Mouse (Mus musculus): ENCODE data around the gene Pip5k1c. TPM values are rescaled to one million over a fixed set of nuclear protein-coding genes. Genes with fewer than 3 reads are reported as not detected.

Pip5k1c gene
- polyA plus RNA-seq, 1 experiment from 2014 or later = 32.0 TPM

DNA sequence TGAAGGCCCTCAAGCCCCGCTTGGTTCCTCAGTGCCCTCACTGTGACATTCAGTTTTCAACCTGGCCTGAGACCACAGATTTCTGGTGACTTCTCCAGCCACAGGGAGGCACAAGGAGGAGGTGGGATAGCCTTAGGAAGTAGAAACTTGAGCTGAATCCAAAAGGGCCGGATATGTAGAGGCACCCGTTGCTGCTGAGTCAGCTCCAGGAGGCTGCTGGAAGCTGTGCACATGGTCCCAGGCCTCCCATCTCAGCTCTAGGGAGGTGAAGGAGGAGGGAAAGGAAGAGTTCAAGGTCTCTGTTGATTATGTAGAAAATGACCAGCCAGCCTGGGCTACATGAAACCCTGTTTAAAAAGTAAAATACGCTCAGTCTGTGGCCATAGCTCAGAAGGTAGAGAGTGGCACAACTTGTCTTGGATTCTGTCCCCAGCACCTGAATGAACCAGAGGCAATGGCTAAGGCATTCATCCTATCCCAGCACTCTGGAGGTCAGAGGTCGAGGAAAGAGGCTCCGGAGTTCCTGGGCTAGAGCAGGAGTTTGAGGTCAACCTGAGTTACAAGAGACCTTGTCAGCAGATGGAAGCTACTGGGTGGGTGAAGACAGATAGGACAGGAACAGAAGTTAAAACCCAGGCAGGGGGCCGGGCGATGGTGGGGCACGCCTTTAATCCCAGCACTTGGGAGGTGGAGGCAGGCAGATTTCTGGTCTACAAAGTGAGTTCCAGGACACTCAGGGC is 62.1 kb downstream of the Pip5k1c start:
- Histone ChIP-seq H3K27ac (replicated peaks) (no peak overlapping the region), H3K4me3 (no peak overlapping the region), H3K4me1 (peaks cover 42% of the 10 kb centered on the region), H3K9ac (0 out of 2 replicates have a peak overlapping the region, but pooled peaks have one; percentile 28), H3K27me3 (replicated peaks) (no peaks in the 10 kb centered on the region), H3K9me3 (no peaks in the 10 kb centered on the region), H3K4me2 (no peak overlapping the region), H3K36me3 (no peaks in the 10 kb centered on the region)
- 56% methylated on average over 9 of the region's 9 CpGs for WGBS
- ATAC-seq (ENCODE audit: extremely low read depth, insufficient number of reproducible peaks, low FRiP score, low TSS enrichment) = no peak

DNA sequence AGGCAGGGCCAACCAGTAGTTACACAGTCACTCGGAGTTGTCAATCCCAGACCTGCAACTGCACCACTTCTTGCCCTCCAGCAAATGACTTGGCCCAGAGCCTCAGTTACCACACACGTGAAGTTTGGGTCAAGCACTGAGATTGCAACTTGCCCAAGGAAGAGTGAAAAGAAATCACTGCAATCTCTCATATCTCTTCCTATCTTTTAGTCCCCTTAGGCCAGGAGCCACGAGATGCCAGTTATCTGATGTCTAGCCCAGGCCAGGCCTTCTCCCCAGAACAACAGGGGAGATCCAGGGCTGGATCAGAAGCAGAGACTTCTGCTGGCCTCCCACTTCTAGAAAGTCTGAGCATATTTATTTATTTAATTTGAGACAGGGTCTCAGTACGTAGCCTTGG is 62.8 kb downstream of the Pip5k1c start:
- H3K9ac ChIP-seq = no peak overlapping the region
- no peaks in the 10 kb centered on the region for H3K36me3 ChIP-seq
- H3K4me1 ChIP-seq = peaks cover 48% of the 10 kb centered on the region
- no peak overlapping the region for H3K27ac ChIP-seq (replicated peaks)
- H3K4me3 ChIP-seq = no peak overlapping the region
- no peak for ATAC-seq (ENCODE audit: extremely low read depth, insufficient number of reproducible peaks, low FRiP score, low TSS enrichment)
- no peak overlapping the region for H3K4me2 ChIP-seq
- H3K9me3 ChIP-seq = no peaks in the 10 kb centered on the region
- H3K27me3 ChIP-seq (replicated peaks) = no peaks in the 10 kb centered on the region
- WGBS = 67% methylated on average over 4 of the region's 4 CpGs

DNA sequence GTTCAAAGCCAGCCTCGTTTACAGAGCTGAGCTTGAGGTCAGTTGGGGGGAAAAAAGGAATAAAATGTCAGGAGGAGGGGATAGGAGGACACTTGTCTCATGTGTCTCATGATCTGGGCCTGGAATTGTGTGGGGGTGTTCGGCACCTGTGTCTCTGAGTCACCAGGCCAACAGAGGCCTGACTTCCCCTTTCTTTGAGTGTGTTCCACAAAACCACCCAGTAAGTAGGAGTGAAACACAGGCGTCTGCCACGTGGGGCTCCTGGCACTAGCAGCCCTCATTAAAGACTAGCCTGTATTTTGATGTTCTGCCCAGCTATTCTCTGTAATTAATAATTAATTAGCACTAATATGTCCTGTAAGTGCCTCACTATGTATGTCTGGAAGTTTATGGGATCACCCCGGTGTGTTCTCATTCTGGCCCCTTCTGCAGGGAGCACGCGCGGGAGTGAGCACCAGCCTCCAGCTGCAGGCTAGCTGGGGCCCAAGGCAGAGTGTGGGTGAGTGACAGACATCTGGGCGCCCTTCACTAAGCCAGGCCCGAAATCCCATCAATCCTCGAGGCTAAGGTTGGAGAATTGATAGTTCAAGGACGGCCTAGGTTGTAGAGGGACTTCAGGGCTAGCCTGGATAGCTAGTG is 63.7 kb downstream of the Pip5k1c start:
- ATAC-seq (ENCODE audit: extremely low read depth, insufficient number of reproducible peaks, low FRiP score, low TSS enrichment) = no peak
- Histone ChIP-seq H3K27me3 (replicated peaks) (no peaks in the 10 kb centered on the region), H3K27ac (replicated peaks) (no peak overlapping the region), H3K4me2 (peak overlapping the region; percentile 99), H3K4me1 (peaks cover 51% of the 10 kb centered on the region), H3K4me3 (peak overlapping the region; percentile 92), H3K9me3 (no peaks in the 10 kb centered on the region), H3K36me3 (peaks cover 7% of the 10 kb centered on the region), H3K9ac (peak overlapping the region; percentile 28)
- 49% methylated on average over 12 of the region's 12 CpGs for WGBS

DNA sequence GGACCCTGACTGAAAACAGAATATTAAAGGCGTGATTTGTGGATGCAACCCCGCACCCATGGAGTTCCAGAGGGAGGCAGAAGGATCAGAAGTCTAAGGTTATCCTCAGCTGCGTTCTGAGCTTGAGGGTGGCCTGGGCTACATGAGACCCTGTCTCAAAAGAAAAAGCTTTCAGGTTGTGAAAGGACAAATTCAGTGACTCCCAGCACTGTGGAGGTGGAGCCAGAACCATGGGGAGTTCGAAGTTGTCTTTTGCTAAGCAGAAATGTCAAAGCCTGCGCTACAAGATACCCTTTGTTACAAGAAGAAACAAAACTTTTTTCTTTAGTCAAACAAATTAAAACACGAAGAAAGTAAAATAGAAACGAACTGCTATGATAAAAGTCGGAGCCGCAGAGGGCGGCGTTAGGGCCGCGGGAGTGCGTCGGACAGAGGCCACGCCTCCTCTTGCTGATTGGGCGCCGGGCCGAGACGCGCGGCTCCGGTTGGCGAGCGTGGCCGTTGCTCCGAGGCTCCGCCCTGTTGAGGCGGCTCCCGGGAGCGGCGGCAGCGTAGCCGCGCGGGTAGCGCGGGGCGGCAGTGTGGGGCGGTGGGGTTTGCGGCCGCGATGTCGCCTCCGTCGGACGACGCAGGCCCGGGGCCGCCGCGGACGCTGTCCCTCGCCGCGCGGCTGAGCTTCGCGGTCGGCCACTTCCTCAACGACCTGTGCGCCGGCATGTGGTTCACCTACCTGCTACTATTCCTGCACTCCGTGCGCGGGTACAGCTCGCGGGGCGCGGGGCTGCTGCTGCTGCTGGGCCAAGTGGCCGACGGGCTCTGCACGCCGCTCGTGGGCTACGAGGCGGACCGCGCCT is 64.5 kb downstream of the Pip5k1c start, which contains the start of gene Mfsd12:
TSS of gene Mfsd12 (plus strand) at position 501 of the 854 bp plus-strand sequence.
- Histone ChIP-seq H3K27me3 (replicated peaks) (no peaks in the 10 kb centered on the region), H3K36me3 (peaks cover 14% of the 10 kb centered on the region), H3K4me3 (peak within 1 kb of the TSS; percentile 92), H3K27ac (replicated peaks) (peak within 1 kb of the TSS; percentile 70), H3K4me1 (peaks cover 54% of the 10 kb centered on the region), H3K4me2 (peak within 1 kb of the TSS; percentile 99), H3K9ac (peak within 1 kb of the TSS; percentile 96), H3K9me3 (no peaks in the 10 kb centered on the region)
- peak; percentile 83 for ATAC-seq (ENCODE audit: extremely low read depth, insufficient number of reproducible peaks, low FRiP score, low TSS enrichment)
- 2% methylated on average over 79 of the region's 79 CpGs for whole genome bisulfite sequencing

DNA sequence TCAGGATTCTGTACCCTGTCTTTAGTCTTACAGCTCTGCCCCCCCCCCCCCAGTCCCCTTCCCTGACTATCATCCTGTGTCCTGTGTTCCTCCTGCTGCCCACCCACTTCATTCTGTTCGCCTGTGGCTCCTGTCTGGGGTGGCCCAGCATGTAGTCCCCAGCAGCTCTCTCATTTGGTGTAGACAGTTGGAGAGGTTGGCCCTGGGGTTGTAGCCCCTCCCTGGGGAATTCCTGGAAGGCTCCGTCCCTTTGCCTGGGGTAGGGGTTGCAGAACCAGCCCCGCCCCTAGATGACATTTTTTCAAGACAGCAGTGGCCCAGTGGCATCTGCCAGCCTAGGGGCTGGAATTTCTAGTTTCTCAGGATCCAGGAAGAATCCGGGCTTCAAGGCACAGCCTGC is 65.4 kb downstream of the Pip5k1c start:
- 19% methylated on average over 4 of the region's 4 CpGs for WGBS
- H3K4me3 ChIP-seq = peak overlapping the region; percentile 92
- no peaks in the 10 kb centered on the region for H3K9me3 ChIP-seq
- H3K27me3 ChIP-seq (replicated peaks) = no peaks in the 10 kb centered on the region
- H3K9ac ChIP-seq = peak overlapping the region; percentile 96
- H3K36me3 ChIP-seq = peaks cover 18% of the 10 kb centered on the region
- H3K4me2 ChIP-seq = peak overlapping the region; percentile 99
- no peak for ATAC-seq (ENCODE audit: extremely low read depth, insufficient number of reproducible peaks, low FRiP score, low TSS enrichment)
- peak overlapping the region; percentile 70 for H3K27ac ChIP-seq (replicated peaks)
- peaks cover 63% of the 10 kb centered on the region for H3K4me1 ChIP-seq

DNA sequence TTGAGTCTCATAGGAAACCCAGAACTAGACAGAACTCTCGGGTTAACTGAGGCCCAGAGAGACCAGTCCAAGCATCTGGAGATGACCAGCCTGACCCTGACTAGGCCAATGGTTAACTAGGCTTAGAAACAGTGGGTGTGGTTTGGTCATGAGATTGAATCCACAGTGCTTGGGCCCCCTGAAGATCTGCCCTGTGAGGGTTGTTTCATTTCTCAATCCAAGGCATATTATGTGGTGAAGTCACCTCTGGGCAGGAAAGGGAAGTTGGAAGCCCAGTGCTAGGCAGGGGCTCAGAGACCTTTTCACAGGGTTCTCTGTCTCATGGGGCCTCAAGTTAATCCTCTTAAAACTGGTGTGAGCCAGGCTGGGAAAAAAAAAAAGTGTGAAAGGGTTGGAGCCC is 66.1 kb downstream of the Pip5k1c start:
- Histone ChIP-seq H3K27ac (replicated peaks) (peak overlapping the region; percentile 70), H3K4me1 (peaks cover 70% of the 10 kb centered on the region), H3K9ac (peak overlapping the region; percentile 96), H3K4me2 (peak overlapping the region; percentile 99), H3K36me3 (peaks cover 18% of the 10 kb centered on the region), H3K4me3 (peak overlapping the region; percentile 92), H3K27me3 (replicated peaks) (no peaks in the 10 kb centered on the region; the same call in 1 of the 2 replicates), H3K9me3 (no peaks in the 10 kb centered on the region)
- no peak for ATAC-seq (ENCODE audit: extremely low read depth, insufficient number of reproducible peaks, low FRiP score, low TSS enrichment)
- 48% methylated on average over 1 of the region's 1 CpGs for WGBS

DNA sequence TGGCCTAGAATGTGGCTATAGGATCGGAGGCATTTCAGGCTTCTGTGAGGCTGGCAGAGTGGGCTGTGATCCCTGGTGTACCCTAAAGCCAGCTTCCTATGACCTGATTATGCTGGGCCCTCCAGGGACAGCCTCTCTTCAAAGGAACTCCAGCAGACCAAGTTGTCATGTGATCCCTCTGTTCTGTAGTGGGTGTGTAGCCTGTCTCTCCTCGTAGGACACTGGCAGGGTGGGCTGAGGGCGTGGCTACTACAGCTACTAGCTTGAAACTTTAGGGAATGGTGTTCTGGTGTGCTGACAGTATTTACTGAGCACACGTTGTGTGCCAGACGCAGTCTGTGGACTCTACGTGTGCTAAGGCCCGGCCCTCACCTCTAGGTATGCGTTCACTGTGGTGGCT is 68.0 kb downstream of the Pip5k1c start:
- Histone ChIP-seq H3K36me3 (peaks cover 18% of the 10 kb centered on the region), H3K4me1 (peaks cover 89% of the 10 kb centered on the region), H3K4me3 (no peak overlapping the region), H3K27me3 (replicated peaks) (peaks cover 7% of the 10 kb centered on the region; the same call in 1 of the 2 replicates), H3K9me3 (no peaks in the 10 kb centered on the region), H3K4me2 (peak overlapping the region; percentile 21; the same call in 1 of the 2 replicates), H3K9ac (peak overlapping the region; percentile 60), H3K27ac (replicated peaks) (peak overlapping the region; percentile 61)
- no peak for ATAC-seq (ENCODE audit: extremely low read depth, insufficient number of reproducible peaks, low FRiP score, low TSS enrichment)
- WGBS = 66% methylated on average over 8 of the region's 8 CpGs

DNA sequence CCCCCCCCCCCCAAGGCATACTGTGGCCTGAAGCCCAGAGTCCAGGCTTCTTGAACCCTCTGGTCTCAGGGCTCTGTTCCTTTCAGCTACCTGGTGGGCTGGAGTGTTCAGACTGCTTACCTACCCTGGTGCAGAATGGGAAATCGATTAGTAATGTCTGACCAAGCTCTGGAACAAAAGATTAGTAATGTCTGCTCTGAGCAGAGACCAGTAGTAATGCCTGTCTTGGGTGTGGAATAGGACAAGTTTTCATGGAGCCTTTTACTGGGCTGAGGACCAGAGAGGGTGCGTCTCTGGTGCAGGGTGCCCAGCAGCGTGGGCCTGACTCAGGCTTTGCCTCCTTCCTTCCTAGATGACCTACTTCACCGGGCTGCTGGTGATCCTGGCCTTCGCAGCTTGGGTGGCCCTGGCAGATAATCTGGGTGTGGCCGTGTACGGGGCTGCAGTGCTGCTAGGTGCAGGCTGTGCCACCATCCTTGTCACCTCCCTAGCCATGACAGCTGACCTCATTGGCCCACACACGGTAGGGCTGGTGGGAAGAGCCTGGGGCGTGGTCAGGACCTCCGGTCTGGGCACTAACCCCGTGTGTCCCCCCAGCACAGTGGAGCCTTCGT is 69.7 kb downstream of the Pip5k1c start:
- peak overlapping the region; percentile 52; the same call in 1 of the 2 replicates for H3K4me3 ChIP-seq
- H3K27ac ChIP-seq (replicated peaks) = peak overlapping the region; percentile 96
- peaks cover 97% of the 10 kb centered on the region for H3K4me1 ChIP-seq
- WGBS = 30% methylated on average over 12 of the region's 12 CpGs
- H3K4me2 ChIP-seq = peak overlapping the region; percentile 81
- H3K9ac ChIP-seq = peak overlapping the region; percentile 83
- H3K27me3 ChIP-seq (replicated peaks) = peaks cover 7% of the 10 kb centered on the region; the same call in 1 of the 2 replicates
- no peak for ATAC-seq (ENCODE audit: extremely low read depth, insufficient number of reproducible peaks, low FRiP score, low TSS enrichment)
- no peaks in the 10 kb centered on the region for H3K9me3 ChIP-seq
- peaks cover 32% of the 10 kb centered on the region for H3K36me3 ChIP-seq

DNA sequence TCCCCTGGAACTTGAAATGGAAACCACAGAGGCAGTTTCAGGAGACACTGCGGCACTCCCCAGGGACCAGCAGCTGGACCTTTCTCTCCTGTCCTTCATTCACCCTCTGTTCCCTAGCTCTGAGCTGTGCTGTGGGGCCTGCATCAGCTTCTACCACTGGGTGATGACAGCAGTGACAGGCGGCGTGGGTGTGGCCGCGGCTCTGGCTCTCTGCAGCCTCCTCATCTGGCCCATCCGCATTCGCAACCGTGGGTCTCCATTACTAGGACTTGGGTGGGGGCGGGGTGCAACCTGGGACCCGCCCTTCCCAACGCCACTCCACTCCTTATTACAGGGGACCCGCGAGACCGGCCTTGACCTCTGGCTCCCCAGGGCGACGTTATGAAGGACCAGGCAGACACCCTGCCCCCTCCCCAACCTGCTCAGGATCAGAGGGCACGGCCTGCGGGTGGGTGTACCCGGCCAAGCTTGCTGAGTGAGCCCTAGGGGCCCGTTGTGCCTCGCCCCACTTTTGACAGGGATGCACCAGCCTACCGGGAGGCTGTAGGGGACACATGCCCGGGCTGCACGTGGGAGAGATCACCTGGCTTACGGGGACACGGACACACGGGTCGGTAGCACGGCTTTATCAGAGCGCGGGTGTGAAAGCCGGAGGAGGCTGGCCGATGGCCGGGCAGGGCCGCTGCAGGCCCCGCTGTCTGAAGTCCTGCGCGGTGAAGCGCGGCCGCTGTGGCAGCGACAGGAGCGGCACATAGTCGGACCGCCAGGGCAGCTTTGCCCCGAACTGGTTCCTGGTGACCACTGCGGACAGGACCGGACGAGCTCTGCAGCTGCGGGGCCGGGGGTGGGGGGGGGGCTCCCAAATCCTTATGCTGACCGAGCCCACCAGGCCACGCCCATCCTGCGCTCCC is 70.9 kb downstream of the Pip5k1c start:
- Histone ChIP-seq H3K27me3 (replicated peaks) (peaks cover 7% of the 10 kb centered on the region; the same call in 1 of the 2 replicates), H3K4me3 (peak overlapping the region; percentile 52), H3K36me3 (peaks cover 45% of the 10 kb centered on the region), H3K9ac (peak overlapping the region; percentile 83), H3K27ac (replicated peaks) (peak overlapping the region; percentile 96), H3K4me2 (peak overlapping the region; percentile 81), H3K9me3 (no peaks in the 10 kb centered on the region), H3K4me1 (peaks cover 86% of the 10 kb centered on the region)
- peak; percentile 49; the same call in 1 of the 2 replicates for ATAC-seq (ENCODE audit: extremely low read depth, insufficient number of reproducible peaks, low FRiP score, low TSS enrichment)
- 5% methylated on average over 54 of the region's 54 CpGs for WGBS

DNA sequence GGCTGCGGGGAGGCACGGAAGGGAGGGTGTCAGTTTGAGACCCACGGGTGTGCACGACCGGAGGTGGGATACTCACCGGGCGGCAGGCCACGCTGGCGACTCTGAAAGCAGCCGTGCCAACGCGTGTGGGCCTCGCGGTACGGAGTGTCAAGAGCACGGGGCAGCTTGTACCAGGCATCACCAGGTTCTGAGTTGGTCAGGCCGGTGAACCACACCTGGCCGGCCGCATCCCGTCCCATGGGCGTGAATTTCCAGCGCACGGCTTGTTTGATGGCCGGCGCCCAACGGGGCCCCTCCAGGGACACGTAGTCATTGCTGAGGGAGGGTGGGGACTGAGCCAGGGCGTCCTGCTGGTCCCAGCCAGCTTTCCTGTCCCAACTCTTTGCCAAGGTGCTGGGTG is 71.9 kb downstream of the Pip5k1c start:
- H3K27me3 ChIP-seq (replicated peaks) = peaks cover 7% of the 10 kb centered on the region; the same call in 1 of the 2 replicates
- no peaks in the 10 kb centered on the region for H3K9me3 ChIP-seq
- ATAC-seq (ENCODE audit: extremely low read depth, insufficient number of reproducible peaks, low FRiP score, low TSS enrichment) = no peak
- peak overlapping the region; percentile 83 for H3K9ac ChIP-seq
- H3K36me3 ChIP-seq = peaks cover 54% of the 10 kb centered on the region
- peak overlapping the region; percentile 52 for H3K4me3 ChIP-seq
- H3K4me1 ChIP-seq = peaks cover 76% of the 10 kb centered on the region
- H3K4me2 ChIP-seq = peak overlapping the region; percentile 81
- WGBS = 18% methylated on average over 28 of the region's 28 CpGs
- peak overlapping the region; percentile 32; the same call in 1 of the 2 replicates for H3K27ac ChIP-seq (replicated peaks)

Measured in heart, embryonic 13.5 days (tissue).